Mouse (Mus musculus): ENCODE data around the gene Nlrp1b. TPM values are rescaled to one million over a fixed set of nuclear protein-coding genes. Genes with fewer than 3 reads are reported as not detected.

The Nlrp1b gene
- total and polyA plus RNA-seq, 3 experiments = 0.38 to 1.4 (median 0.42) TPM

GRCm38 (mm10) chr11:71164139-71164538, 66.4 kb downstream of the Nlrp1b start:
- dilution Hi-C loops (cut with MboI; ENCODE audit: extremely low pct_ligation_motif_present, extremely low pct_unique_long_range_greater_than_20kb, low sequenced_read_pairs) = no loop called here
- Histone ChIP-seq H3K4me1 (ENCODE audit: control insufficient read depth in 1 of 2, insufficient read depth in 2 of 2) (peaks cover 4 to 9% of the 10 kb centered on the region in 2 experiments; a peak in 3 of 4 replicates), H3K9ac (ENCODE audit: insufficient read depth, low read depth) (no peak overlapping the region), H3K79me2 (replicated peaks; ENCODE audit: control insufficient read depth, extremely low read depth, insufficient read depth, poor library complexity, severe bottlenecking) (no peaks in the 10 kb centered on the region), H3K4me3 (replicated peaks in 1 of 3; ENCODE audit: low read depth in 2 of 3, low read length in 2 of 3, poor library complexity in 1 of 3) (no peak overlapping the region), H3K4me2 (ENCODE audit: insufficient read depth, low read depth, poor library complexity, severe bottlenecking) (no peak overlapping the region), H3K9me3 (replicated peaks; ENCODE audit: low read length) (no peaks in the 10 kb centered on the region), H3K27me3 (replicated peaks) (no peaks in the 10 kb centered on the region), H3K27ac (ENCODE audit: insufficient read depth, low read depth) (no peak overlapping the region), H3K36me3 (replicated peaks in 1 of 2; ENCODE audit: control insufficient read depth in 1 of 2, insufficient read depth in 1 of 2, low read length in 1 of 2) (no peaks in the 10 kb centered on the region)
- in situ Hi-C loops (cut with MboI; ENCODE audit: low pct_ligation_motif_present, low pct_unique_long_range_greater_than_20kb, low sequenced_read_pairs) = no loop called here
- TF ChIP-seq MYC (IDR thresholded peaks at IDR 0.05; ENCODE audit: low read depth, low read length) (no peak), POLR2AphosphoS2 (IDR thresholded peaks at IDR 0.05; ENCODE audit: low read depth, low read length) (no peak), UBTF (IDR thresholded peaks at IDR 0.05; ENCODE audit: low read depth, low read length) (no peak), EP300 (IDR thresholded peaks at IDR 0.05; ENCODE audit: low read length) (no peak), NELFE (IDR thresholded peaks at IDR 0.05; ENCODE audit: low read depth, low read length) (no peak), RAD21 (IDR thresholded peaks at IDR 0.05; ENCODE audit: low read depth, low read length) (no peak)
- DNase-seq (ENCODE audit: extremely low read depth) = no peak

GRCm38 (mm10) chr11:71159439-71160136, 70.9 kb downstream of the Nlrp1b start:
- Histone ChIP-seq H3K4me2 (ENCODE audit: insufficient read depth, low read depth, poor library complexity, severe bottlenecking) (peak overlapping the region; percentile 10; the same call in 1 of the 2 replicates), H3K36me3 (replicated peaks in 1 of 2; ENCODE audit: control insufficient read depth in 1 of 2, insufficient read depth in 1 of 2, low read length in 1 of 2) (no peaks in the 10 kb centered on the region), H3K9ac (ENCODE audit: insufficient read depth, low read depth) (no peak overlapping the region), H3K27ac (ENCODE audit: insufficient read depth, low read depth) (no peak overlapping the region), H3K79me2 (replicated peaks; ENCODE audit: control insufficient read depth, extremely low read depth, insufficient read depth, poor library complexity, severe bottlenecking) (no peaks in the 10 kb centered on the region), H3K9me3 (replicated peaks; ENCODE audit: low read length) (no peaks in the 10 kb centered on the region), H3K27me3 (replicated peaks) (no peaks in the 10 kb centered on the region), H3K4me1 (ENCODE audit: control insufficient read depth in 1 of 2, insufficient read depth in 2 of 2) (peaks cover 7 to 20% of the 10 kb centered on the region in 2 experiments; a peak in 3 of 4 replicates), H3K4me3 (replicated peaks in 1 of 3; ENCODE audit: low read depth in 2 of 3, low read length in 2 of 3, poor library complexity in 1 of 3) (no peak overlapping the region)
- TF ChIP-seq MXI1 (IDR thresholded peaks at IDR 0.05; ENCODE audit: low read depth, low read length) (peak; percentile 39; the same call in 1 of the 2 replicates), IRF4 (IDR thresholded peaks at IDR 0.05; ENCODE audit: low read depth, low read length) (peak; percentile 67), EP300 (IDR thresholded peaks at IDR 0.05; ENCODE audit: low read length) (peak; percentile 85), MYC (IDR thresholded peaks at IDR 0.05; ENCODE audit: low read depth, low read length) (no peak; the same call in 1 of the 2 replicates), ETS1 (conservative IDR thresholded peaks at IDR 0.05; ENCODE audit: low read depth, low read length) (no peak), SIN3A (IDR thresholded peaks at IDR 0.05; ENCODE audit: low read length) (no peak)
- in situ Hi-C loops (cut with MboI; ENCODE audit: low pct_ligation_motif_present, low pct_unique_long_range_greater_than_20kb, low sequenced_read_pairs) (no loop called here), dilution Hi-C loops (cut with MboI; ENCODE audit: extremely low pct_ligation_motif_present, extremely low pct_unique_long_range_greater_than_20kb, low sequenced_read_pairs) (no loop called here)
- peak; percentile 22 for DNase-seq (ENCODE audit: extremely low read depth)

- dilution Hi-C loops (cut with MboI; ENCODE audit: extremely low pct_ligation_motif_present, extremely low pct_unique_long_range_greater_than_20kb, low sequenced_read_pairs) = no loop called here
- TF ChIP-seq SIN3A (IDR thresholded peaks at IDR 0.05; ENCODE audit: low read length) = no peak
- TF ChIP-seq E2F4 (IDR thresholded peaks at IDR 0.05; ENCODE audit: insufficient replicate concordance, low read depth, low read length) = no peak
- TF ChIP-seq JUND (conservative IDR thresholded peaks at IDR 0.05; ENCODE audit: low read depth, low read length) = no peak
- no peak for TF ChIP-seq SMC3 (IDR thresholded peaks at IDR 0.05; ENCODE audit: low read depth, low read length)
- TF ChIP-seq UBTF (IDR thresholded peaks at IDR 0.05; ENCODE audit: low read depth, low read length) = no peak
- no peak for TF ChIP-seq RAD21 (IDR thresholded peaks at IDR 0.05; ENCODE audit: low read depth, low read length)
- TF ChIP-seq TBP (conservative IDR thresholded peaks at IDR 0.05; ENCODE audit: low read depth, low read length) = no peak
- no peak for TF ChIP-seq TCF12 (IDR thresholded peaks at IDR 0.05; ENCODE audit: low read depth, low read length)
- no peak for TF ChIP-seq POLR2A (IDR thresholded peaks at IDR 0.05; ENCODE audit: low read depth, low read length)
- TF ChIP-seq ETS1 (conservative IDR thresholded peaks at IDR 0.05; ENCODE audit: low read depth, low read length) = no peak
- TF ChIP-seq MAFK (IDR thresholded peaks at IDR 0.05; ENCODE audit: insufficient replicate concordance, low read length) = no peak
- no peak for TF ChIP-seq IRF4 (IDR thresholded peaks at IDR 0.05; ENCODE audit: low read depth, low read length)
- no peak for TF ChIP-seq HCFC1 (IDR thresholded peaks at IDR 0.05; ENCODE audit: low read depth, low read length)
- no peak for TF ChIP-seq USF2 (conservative IDR thresholded peaks at IDR 0.05; ENCODE audit: low read depth, low read length)
These were observed 75.3 kb downstream of the Nlrp1b start for GRCm38 (mm10) chr11:71155272-71155671.

More at GRCm38 (mm10) chr11:71155272-71155671, 75.3 kb downstream of the Nlrp1b start:
- Histone ChIP-seq H3K27ac (ENCODE audit: insufficient read depth, low read depth) (no peak overlapping the region), H3K4me2 (ENCODE audit: insufficient read depth, low read depth, poor library complexity, severe bottlenecking) (no peak overlapping the region), H3K36me3 (replicated peaks in 1 of 2; ENCODE audit: control insufficient read depth in 1 of 2, insufficient read depth in 1 of 2, low read length in 1 of 2) (no peaks in the 10 kb centered on the region), H3K9me3 (replicated peaks; ENCODE audit: low read length) (no peaks in the 10 kb centered on the region), H3K4me1 (ENCODE audit: control insufficient read depth in 1 of 2, insufficient read depth in 2 of 2) (peaks cover 9 to 20% of the 10 kb centered on the region in 2 experiments), H3K79me2 (replicated peaks; ENCODE audit: control insufficient read depth, extremely low read depth, insufficient read depth, poor library complexity, severe bottlenecking) (no peaks in the 10 kb centered on the region), H3K27me3 (replicated peaks) (no peaks in the 10 kb centered on the region), H3K4me3 (replicated peaks in 1 of 3; ENCODE audit: low read depth in 2 of 3, low read length in 2 of 3, poor library complexity in 1 of 3) (no peak overlapping the region), H3K9ac (ENCODE audit: insufficient read depth, low read depth) (no peak overlapping the region)
- in situ Hi-C loops (cut with MboI; ENCODE audit: low pct_ligation_motif_present, low pct_unique_long_range_greater_than_20kb, low sequenced_read_pairs) = no loop called here
- peak; percentile 35 for DNase-seq (ENCODE audit: extremely low read depth)

Measured in CH12.LX (cell line).